Mouse (Mus musculus): ENCODE results near the gene Kctd10.

The Kctd10 gene

GRCm38 (mm10) chr5:114378936-114379335 lies 1.4 kb downstream of the Kctd10 start:
- no peak for DNase-seq (ENCODE audit: low spot score)

GRCm38 (mm10) chr5:114378177-114378920 lies 2.0 kb downstream of the Kctd10 start:
- no peak for DNase-seq (ENCODE audit: low spot score)

DNA sequence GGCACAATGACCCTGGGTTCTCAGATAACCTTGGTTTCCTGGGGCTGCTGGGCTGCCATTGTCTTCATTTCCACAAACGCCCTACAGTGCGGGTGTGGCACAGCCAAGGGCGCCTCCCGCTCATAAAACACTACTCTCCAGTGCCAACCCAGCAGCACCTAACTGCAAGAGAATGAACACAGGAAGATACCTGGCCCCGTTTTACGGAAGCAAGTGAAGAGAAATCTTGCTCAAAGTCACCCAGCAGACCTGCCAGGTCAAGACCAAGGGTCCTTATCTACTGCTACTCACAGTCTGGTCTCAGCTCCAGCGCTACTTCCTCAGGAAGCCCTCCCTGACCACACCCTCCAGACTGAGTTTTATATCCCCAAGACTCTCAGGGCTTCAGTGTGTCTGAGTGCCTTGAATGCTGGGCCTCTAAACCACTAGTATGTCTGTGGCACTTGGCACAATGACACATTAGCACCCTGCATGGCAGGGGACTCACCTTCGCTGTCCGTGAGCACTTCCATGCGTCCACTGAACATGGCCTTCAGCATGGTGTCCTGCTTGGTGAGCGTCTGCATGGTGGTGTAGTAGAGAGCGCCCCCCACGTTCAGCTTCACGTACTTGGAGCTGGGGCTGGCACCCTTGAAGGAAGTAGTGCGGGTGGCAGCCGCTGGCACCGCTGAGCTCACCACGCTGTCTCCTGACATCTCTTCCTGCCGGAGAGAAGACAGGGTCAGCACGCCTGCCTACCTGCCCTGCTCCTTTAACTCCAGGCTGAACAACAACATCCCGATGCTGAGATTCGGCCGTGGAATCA lies 5.7 kb downstream of the Kctd10 start:
- DNase-seq (ENCODE audit: low spot score): no peak

- DNase-seq (ENCODE audit: low spot score): no peak
Observed at GRCm38 (mm10) chr5:114373581-114373980, 6.7 kb downstream of the Kctd10 start.

- no peak for DNase-seq (ENCODE audit: low spot score)
Observed at GRCm38 (mm10) chr5:114373174-114373573, 7.1 kb downstream of the Kctd10 start.

- no peak for DNase-seq (ENCODE audit: low spot score)
Observed at GRCm38 (mm10) chr5:114372565-114372964, 7.7 kb downstream of the Kctd10 start.

GRCm38 (mm10) chr5:114371731-114372473 lies 8.4 kb downstream of the Kctd10 start:
- DNase-seq (ENCODE audit: low spot score): no peak

DNA sequence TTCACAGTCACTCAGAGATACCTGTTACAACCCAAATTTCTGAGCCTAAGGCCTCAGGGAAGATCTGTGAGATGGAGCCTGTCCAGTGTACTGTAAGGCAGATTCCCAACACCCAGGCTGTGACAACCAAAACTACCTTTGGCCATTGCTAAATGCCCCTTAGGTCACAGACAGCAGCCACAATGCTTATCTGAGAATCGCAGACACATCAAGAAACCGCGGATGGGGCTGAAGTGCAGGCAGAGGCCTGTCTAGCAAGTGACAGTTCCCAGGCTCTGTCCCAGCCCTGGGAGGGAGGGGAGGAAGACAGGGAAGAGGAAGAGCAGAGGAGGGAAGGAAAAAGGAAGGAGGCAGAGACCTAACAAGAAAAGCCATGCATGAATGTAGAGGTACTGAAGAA lies 9.0 kb downstream of the Kctd10 start:
- no peak for DNase-seq (ENCODE audit: low spot score)

GRCm38 (mm10) chr5:114370371-114370776 lies 9.9 kb downstream of the Kctd10 start:
- no peak for DNase-seq (ENCODE audit: low spot score)

DNA sequence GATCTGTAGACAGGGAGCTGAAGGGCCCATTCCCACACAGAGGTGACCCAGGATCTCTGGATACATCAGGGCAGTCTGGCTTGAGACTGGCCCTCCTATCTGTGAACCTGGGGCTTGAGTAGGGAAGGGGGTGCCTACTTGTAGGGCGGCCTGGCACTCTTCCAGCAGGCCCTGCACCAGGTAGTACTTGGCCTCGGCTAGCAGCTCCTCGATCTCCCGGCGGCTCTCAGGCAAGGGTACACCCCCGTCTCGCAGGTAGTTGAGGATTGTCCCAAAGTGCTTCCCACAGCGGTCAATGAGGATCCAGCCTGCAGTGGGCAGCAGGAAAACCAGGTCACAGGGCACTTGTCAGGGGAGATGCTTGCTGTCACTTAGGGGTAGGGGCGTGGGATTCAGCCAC lies 10.4 kb downstream of the Kctd10 start:
- no peak for DNase-seq (ENCODE audit: low spot score)

DNA sequence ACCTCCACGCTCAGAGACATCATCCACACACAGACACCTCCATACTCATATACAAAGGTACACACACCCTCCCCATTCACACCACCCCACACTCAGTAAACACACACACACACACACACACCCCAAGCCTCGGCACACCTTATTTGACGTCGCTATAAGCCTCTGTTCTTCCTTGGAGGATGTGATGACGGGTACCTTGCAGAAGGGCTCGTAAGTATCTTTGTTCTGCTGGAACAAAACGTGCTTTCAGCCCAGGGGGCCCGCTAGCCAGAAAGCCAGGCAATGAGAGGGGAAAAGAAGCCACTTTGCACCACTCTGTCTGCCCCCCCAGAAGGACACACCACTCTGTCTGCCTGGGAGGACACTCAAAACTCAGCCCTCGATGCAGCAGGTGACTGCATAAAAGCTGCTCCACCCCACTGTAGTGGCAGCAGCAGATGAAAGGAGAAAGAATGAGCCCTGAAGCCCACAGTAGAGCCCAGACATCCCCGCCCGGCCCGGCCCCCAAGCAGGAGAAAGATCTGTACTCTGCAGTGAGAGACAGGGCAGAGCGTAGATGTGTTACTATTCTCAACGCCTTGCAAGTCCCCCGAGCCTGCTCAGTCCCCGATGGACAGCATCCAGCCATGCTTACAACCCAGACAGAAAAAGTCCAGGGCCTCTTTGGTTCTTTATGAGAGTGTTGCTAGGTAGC lies 11.4 kb downstream of the Kctd10 start:
- no peak for DNase-seq (ENCODE audit: low spot score)

GRCm38 (mm10) chr5:114368121-114368520 lies 12.2 kb downstream of the Kctd10 start:
- no peak for DNase-seq (ENCODE audit: low spot score)

GRCm38 (mm10) chr5:114365043-114365752 lies 15.1 kb downstream of the Kctd10 start:
- no peak for DNase-seq (ENCODE audit: low spot score)

- DNase-seq (ENCODE audit: low spot score): no peak
Observed at GRCm38 (mm10) chr5:114360968-114361367, 19.3 kb downstream of the Kctd10 start.

- no peak for DNase-seq (ENCODE audit: low spot score)
Observed at GRCm38 (mm10) chr5:114359586-114359985, 20.7 kb downstream of the Kctd10 start.

GRCm38 (mm10) chr5:114358833-114359232 lies 21.5 kb downstream of the Kctd10 start:
- DNase-seq (ENCODE audit: low spot score): no peak

- DNase-seq (ENCODE audit: low spot score): no peak
Observed at GRCm38 (mm10) chr5:114356936-114357751, 23.2 kb downstream of the Kctd10 start.

DNA sequence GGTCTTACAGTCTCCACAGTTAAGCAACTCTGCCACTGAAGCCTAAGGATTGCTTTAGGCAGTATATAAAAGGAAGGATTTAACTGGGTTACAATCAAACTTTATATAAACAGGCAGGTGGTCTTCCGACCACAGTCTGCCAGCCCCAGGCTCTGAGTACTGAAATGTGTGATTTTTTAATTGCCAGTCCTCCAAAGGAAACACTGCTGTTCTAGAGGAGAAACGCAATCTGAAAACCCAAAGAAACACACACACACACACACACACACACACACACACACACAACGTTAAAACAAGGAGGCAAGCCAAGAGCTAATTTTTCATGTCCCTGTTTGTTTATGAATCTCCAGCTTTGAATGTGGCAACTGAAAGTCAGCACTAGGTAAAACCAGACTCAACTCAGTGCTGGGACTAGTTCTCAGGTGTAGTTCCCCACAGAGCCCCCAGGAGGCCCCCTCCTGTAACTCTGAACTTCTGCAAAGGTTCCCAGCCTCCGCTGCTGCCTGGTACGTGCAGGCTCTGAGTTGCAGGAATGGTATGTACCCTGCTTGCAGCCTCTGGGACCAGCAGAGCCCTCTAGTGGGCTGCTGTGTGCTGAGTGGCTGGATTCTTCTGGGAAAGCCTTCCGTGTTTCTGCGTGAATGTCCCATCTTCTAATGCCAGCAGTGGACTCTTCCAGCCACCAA lies 23.9 kb downstream of the Kctd10 start:
- no peak for DNase-seq (ENCODE audit: low spot score)

GRCm38 (mm10) chr5:114351490-114351889 lies 28.8 kb downstream of the Kctd10 start:
- DNase-seq (ENCODE audit: low spot score): no peak

DNA sequence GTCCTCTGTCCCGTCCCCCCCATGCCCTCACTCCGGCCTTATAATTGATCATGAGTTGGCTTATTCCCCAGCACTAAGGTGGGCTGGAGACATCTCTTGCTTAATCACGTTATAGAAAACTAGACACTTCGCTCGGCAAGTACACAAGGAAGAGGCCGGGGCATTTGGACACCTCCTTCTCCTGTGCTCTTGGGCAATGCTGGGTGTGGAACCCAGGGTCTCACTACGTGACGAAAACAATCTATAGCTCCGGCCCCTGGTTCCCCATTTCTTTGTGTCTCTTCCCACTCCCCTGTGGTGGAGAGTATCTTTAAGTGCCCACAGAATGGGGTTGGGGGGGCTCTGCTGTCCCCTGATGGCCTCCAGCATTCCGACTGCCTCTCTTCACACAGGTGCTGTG lies 33.3 kb downstream of the Kctd10 start:
- DNase-seq (ENCODE audit: low spot score): no peak
